Mouse (Mus musculus): ENCODE results near the gene Olfr15.

DNA sequence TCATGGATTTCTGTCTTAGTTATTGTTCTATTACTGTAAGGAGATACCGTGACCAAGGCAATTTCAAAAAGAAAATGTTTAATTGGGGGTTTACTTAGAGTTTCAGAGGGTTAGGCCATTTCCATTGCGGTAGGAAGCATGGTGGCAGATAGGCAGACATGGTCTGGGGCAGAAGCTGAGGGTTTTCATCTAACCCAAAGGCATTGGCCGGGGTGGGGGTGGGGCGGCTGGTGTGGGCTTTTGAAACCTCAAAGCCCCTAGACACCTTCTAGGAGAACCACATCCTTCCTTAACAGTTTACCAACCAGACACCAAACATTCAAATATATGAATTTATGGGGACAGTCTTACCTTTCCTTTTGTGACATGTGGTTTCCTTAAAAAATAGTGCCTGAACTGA lies 28.6 kb downstream of the Olfr15 start:
- TF ChIP-seq CTCF (conservative IDR thresholded peaks at IDR 0.05; ENCODE audit: low read length): no peak
- TF ChIP-seq POU5F1 (IDR thresholded peaks at IDR 0.05; ENCODE audit: borderline replicate concordance, low read length): no peak
- TF ChIP-seq NANOG (IDR thresholded peaks at IDR 0.05; ENCODE audit: borderline replicate concordance, low read length): no peak

Measured in E14TG2a.4 (cell line).